Mouse (Mus musculus) retina, adult 2 months (tissue): ENCODE measurements around the gene Gtf3c4.
A peak's percentile ranks its signal among the peaks of the same experiment; 100 is the strongest.

Experiments
- DNase-seq: peaks from one replicate; pipeline ENCODE4 v3.0.0-alpha.2; 2012; ENCODE audit warnings: low read depth, low spot score

Gtf3c4 gene

GRCm38 (mm10) chr2:28840222-28840951, at the start of gene Gtf3c4, which contains the start of gene Ddx31:
Gtf3c4 (minus strand) TSS chr2:28840360.
Ddx31 (plus strand) TSS chr2:28840406.
- peak; percentile 94 for DNase-seq

GRCm38 (mm10) chr2:28884914-28885313, 44.8 kb upstream of the Gtf3c4 start:
- no peak for DNase-seq

- DNase-seq = no peak
Measured at GRCm38 (mm10) chr2:28882826-28883485, 42.8 kb upstream of the Gtf3c4 start.

- no peak for DNase-seq
Measured at GRCm38 (mm10) chr2:28882047-28882446, 41.9 kb upstream of the Gtf3c4 start.

GRCm38 (mm10) chr2:28881275-28881674, 41.1 kb upstream of the Gtf3c4 start:
- DNase-seq = no peak

DNA sequence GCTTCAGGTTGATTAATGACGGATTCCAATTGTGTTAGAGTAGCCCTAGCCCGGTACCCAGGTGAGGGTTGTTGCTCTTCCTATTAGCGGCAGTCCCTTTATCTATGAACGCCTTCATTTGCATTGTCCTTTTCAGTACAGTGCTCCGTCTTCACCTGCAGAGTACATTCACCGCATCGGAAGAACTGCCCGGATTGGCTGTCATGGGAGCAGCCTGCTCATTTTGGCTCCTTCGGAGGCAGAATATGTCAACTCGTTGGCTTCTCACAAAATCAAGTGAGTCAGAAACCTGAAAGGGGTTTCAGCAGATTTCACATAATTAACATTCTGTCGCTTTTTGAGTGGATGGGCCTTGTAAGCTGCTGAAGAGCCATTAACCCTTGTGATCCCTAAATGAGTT, 35.4 kb upstream of the Gtf3c4 start:
- no peak for DNase-seq

DNA sequence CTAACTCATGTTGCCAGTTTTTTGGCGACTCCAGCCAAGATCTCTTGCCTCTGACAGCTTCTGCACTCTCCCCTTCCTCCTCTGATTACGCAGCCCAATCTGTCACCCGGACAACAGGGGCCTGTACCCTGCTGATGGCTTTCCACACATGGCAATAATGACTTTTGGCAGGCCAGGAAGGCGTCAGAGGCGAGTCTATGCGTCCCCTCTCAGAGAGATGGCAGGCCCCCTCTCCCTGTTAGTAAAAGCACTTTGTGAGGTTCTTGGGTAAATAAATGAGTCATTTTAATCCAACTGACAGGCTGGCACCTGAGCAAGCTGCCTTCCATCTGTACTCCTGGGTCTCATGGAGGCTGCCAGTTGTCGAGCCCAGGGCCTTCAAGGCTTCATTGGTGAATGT, 27.3 kb upstream of the Gtf3c4 start:
- DNase-seq = no peak

DNA sequence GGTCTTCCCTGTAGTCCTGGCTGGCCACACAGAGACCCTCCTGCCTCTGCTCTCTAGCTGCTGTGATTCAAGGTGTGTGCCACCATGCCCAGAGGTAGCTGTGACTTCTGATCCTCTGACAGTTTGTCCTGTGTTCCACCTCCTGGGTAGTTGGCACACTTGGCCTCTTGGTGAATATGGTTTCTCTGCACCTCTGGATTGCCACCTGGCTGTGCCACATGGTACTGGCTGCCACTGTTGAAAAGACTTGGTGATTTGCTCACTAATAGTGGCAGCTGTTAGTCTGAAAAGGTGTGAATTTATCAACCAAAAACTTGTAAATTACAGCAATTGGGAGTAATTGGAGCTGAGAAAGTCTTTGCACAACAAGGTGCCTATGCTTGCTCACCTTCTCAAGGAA, 23.7 kb upstream of the Gtf3c4 start:
- no peak for DNase-seq

GRCm38 (mm10) chr2:28860678-28861423, 20.7 kb upstream of the Gtf3c4 start:
- DNase-seq = no peak

DNA sequence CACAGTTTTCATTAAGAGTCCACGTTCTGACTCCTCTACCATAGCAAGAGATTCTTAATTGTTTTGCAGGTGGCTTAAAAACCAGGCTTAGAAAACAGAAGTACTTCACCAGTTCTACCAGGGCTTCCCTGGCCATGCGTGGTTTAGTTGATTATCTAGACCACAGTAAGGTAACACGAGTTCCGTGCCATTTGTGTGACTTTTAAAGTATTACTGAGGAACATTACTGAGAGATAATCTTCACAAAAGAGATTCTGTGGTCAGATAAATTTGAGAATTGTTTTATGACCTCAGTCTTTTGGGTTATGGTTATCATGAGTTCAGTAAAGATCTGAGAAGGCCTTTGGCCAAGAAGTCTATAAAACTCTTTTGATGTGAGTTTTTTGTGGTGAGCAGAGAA, 19.1 kb upstream of the Gtf3c4 start:
- DNase-seq = no peak

GRCm38 (mm10) chr2:28855773-28856172, 15.6 kb upstream of the Gtf3c4 start:
- DNase-seq = no peak

DNA sequence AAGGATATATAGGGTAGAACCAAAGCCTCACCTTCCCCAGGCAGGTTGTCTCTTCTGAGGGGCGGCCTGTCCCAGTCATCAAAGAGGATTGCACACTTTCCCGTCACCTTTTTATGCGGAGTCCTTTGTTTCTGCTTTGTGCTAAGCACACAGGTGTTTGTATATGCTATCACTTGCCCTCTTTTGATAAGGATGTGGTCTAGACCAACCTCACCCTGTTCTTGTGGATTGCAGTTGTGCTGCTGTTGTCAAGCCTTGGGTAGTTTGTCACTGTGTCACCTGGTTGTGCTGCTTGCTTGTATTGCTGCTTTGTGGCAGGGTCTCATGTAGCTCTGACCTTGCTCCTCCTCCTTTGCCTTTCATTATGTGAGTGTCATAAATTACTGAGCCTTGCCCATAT, 12.4 kb upstream of the Gtf3c4 start:
- no peak for DNase-seq

DNA sequence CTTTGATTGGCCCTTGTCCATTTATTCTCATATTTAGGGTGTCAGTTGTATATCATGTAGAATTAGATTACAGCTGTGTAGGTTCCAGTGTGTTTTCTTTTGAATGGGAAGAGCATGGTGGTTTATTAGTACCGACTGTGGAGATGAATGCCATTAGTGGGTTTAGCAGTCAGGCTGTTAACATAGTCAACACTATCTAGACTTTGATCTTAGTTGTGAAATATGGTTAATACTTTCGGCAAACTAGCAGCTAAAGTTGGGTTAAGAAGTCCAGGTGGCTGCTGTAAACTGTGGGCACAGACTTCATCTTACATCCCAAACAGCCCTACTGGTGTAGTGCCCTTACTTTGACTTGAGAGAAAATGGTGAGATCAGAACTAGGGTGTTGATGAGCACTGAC, 8.7 kb upstream of the Gtf3c4 start:
- DNase-seq = no peak

DNA sequence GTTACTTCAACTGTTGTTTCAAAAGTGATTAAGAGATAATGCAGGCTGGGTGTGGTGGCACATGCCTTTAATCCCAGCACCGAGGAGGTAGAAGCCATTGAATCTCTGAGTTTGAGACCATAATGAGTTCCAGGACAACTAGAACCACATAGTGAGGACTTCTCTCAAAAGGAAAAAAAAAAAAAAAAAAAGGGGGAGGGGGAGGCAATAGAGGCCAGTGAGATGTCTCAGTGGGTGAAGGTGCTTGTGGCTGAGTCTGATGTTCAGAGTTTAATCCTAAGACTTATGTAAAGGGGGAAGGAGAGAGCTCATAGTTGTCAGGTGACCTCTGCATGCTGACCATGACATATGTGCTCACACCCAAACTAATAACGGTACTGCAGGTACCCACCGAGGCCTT, 1.9 kb upstream of the Gtf3c4 start:
- no peak for DNase-seq

DNA sequence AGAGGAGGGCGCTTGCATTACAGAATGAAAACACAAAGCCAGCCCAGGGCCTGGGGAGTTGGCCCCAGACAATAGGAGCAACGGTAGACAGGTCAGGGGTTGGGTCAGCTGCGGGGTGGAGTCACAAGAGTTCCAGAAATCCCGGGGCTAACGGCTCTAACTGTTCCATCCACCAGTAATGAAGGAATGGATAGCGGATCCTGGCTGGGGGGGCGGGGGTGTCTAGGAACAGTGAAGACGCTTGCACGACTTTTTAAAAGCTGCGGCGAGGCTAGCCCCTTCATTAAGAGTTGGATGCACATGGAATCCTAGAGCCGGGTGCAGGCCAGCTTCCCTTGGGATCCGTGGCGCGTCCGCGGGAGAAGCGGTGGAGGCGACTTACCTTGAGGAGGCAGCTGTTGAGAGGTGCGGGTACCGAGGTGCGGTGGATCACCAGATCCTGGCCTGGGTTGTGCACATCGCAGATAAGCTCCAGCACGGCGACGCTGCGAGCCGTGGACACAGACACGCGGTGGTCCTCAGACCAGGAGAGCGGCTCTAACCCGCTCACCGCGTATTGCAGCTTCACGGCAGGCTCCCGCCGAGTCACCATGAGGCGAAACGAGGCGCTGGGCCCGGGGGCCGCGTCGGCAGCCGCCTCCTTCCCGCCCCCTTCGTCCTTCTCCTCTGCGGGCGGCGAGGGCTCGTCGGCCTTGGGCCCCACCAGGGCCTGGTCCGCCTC, 499 bp downstream of the Gtf3c4 start:
- DNase-seq = peak; percentile 8

DNA sequence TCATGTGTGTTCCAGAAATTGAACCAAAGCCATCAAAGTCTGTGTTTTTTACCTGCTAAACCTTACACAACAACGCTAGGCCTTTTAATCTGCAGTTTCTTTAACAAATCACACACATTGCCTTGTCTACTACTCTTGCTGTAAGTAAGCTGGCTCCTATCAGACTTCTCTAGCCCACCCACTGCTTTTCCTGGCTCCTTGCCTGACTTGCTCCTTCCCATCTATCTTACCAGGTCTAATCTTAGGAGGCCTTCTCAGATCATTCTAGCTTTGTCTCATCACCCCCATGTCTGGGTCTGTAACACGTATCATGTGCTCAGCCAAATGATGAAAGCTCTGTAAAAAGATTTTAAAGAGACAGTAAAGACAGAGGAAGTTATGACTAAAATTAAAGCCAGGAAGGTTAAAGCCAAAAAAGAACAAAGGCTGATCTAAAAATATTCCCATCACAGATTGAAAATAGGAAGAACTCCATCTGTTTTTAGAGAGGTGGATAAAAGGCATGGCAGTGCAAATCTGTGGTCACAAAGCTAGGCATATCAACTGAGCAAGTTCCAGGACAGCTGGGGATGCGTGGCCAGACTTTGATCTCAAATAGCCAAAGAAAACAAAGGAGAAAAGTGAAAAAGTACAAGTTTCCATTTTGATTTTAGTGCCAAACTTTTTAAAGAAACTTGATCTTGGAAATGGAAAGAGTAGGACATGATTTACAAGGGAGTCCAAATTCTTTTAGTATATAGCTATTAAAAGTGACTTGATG, 3.8 kb downstream of the Gtf3c4 start:
- DNase-seq = no peak

GRCm38 (mm10) chr2:28829265-28829664, 10.9 kb downstream of the Gtf3c4 start:
- no peak for DNase-seq

- DNase-seq = no peak
Measured at GRCm38 (mm10) chr2:28818866-28819265, 21.3 kb downstream of the Gtf3c4 start.

- DNase-seq = no peak
Measured at GRCm38 (mm10) chr2:28810260-28811013, 29.7 kb downstream of the Gtf3c4 start.

DNA sequence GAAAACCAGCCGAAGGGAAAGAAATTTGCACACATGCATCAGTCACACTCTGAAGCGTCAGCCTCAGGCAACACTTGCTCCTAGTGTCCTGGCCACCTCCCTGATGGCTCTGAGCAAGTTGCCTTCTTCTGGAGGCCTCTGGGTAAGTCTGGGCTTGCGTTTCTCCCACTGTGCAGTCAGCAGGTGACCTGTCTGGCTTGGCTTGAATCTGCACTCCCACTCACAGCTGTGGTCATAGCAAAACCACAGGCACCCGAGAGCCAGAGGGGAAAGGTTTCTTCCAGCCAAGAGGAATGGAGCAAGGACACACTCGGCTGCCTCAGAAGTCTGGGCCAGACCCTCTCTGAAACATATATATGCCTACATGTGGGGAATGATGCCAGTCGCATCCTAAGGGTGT, 31.3 kb downstream of the Gtf3c4 start:
- no peak for DNase-seq
